Mouse (Mus musculus): Measurements from ENCODE around the gene Abcc9.
"Not testable (repeated sequence)": the region's sequence is repeated elsewhere in the genome, so short reads cannot be mapped to it uniquely, and the experiment has no call there.

Abcc9 gene

GRCm38 (mm10) chr6:142703441-142703930, 1.4 kb upstream of the Abcc9 start:
- DNase-seq, result no peak

GRCm38 (mm10) chr6:142701161-142701560, 954 bp downstream of the Abcc9 start:
- DNase-seq, result no peak

- no peak for DNase-seq
These were observed 1.4 kb downstream of the Abcc9 start for GRCm38 (mm10) chr6:142700753-142701152.

GRCm38 (mm10) chr6:142692085-142692484, 10.0 kb downstream of the Abcc9 start:
- DNase-seq, result peak; percentile 20

GRCm38 (mm10) chr6:142689673-142690072, 12.4 kb downstream of the Abcc9 start:
- DNase-seq, result no peak

GRCm38 (mm10) chr6:142682985-142683691, 19.0 kb downstream of the Abcc9 start:
- no peak for DNase-seq

GRCm38 (mm10) chr6:142670021-142670420, 32.1 kb downstream of the Abcc9 start:
- DNase-seq, result no peak

GRCm38 (mm10) chr6:142669343-142669742, 32.8 kb downstream of the Abcc9 start:
- no peak for DNase-seq

- no peak for DNase-seq
These were observed 33.3 kb downstream of the Abcc9 start for GRCm38 (mm10) chr6:142668831-142669230.

GRCm38 (mm10) chr6:142668419-142668766, 33.7 kb downstream of the Abcc9 start:
- DNase-seq, result no peak

GRCm38 (mm10) chr6:142667701-142668418, 34.3 kb downstream of the Abcc9 start:
- peak; percentile 24 for DNase-seq

GRCm38 (mm10) chr6:142662056-142662455, 40.1 kb downstream of the Abcc9 start:
- DNase-seq, result not testable (repeated sequence)

GRCm38 (mm10) chr6:142659038-142659437, 43.1 kb downstream of the Abcc9 start:
- DNase-seq, result peak; percentile 13

GRCm38 (mm10) chr6:142654561-142654960, 47.6 kb downstream of the Abcc9 start:
- peak; percentile 15 for DNase-seq

GRCm38 (mm10) chr6:142652175-142652574, 49.9 kb downstream of the Abcc9 start:
- no peak for DNase-seq

GRCm38 (mm10) chr6:142649331-142649730, 52.8 kb downstream of the Abcc9 start:
- no peak for DNase-seq

- no peak for DNase-seq
These were observed 56.6 kb downstream of the Abcc9 start for GRCm38 (mm10) chr6:142645474-142645873.

GRCm38 (mm10) chr6:142639301-142639700, 62.8 kb downstream of the Abcc9 start:
- DNase-seq, result no peak

GRCm38 (mm10) chr6:142635654-142636053, 66.5 kb downstream of the Abcc9 start:
- no peak for DNase-seq

- DNase-seq, result no peak
These were observed 66.9 kb downstream of the Abcc9 start for GRCm38 (mm10) chr6:142635185-142635583.

- no peak for DNase-seq
These were observed 67.5 kb downstream of the Abcc9 start for GRCm38 (mm10) chr6:142634530-142635184.

GRCm38 (mm10) chr6:142623351-142623750, 78.8 kb downstream of the Abcc9 start:
- peak; percentile 18 for DNase-seq

- no peak for DNase-seq
These were observed 85.5 kb downstream of the Abcc9 start for GRCm38 (mm10) chr6:142616659-142617058.

GRCm38 (mm10) chr6:142614324-142614723, 87.8 kb downstream of the Abcc9 start:
- no peak for DNase-seq

Data from kidney, adult 18-20 months (tissue).